Mouse (Mus musculus) testis, postnatal 10 days (tissue): ENCODE measurements at regions not wholly inside any gene's neighbourhood (a gene's known extent, or its start where the extent isn't known, plus 50 kb on each side); places are given as distances from the start of the nearest gene placed in this dataset.

ENCODE experiments used
- DNase-seq: peaks from one replicate; pipeline ENCODE4 v3.0.0; 2021; ENCODE audit warnings: low spot score

DNA sequence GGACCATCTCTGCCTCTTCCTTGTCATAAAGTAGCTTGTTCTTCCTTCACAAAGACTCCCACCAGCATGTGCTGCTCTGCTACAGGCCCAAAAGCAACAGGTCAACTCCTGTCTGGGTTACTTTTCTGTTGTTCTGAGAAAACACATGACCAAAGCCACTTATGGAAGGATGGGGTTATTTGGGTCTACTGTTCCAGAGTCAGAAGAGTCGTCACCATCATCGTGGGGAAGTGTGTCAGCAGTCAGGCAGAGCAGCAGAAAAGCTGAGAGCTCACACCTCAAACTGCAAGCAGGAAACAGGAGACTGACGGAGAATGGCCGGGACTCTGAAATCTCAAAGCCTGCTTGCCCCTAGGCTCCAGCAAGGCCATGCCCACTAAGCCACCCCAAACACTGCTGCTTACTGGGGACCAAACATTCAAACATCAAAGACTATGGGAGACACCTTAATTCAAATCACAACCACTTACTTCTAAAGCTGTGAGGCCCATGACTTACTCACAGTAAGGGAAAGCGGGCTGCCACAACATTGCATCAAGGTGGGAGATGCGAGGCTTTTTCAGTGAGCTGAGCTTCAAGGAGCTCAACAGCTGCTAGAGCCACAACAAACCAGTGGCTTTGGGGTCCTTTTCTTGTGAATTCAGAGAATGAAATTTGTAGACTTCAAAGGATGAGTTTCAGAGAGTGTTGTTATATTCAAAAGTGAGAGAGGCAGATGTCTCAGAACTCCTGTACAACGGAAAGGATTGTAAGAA, 96.6 kb upstream of the Hs6st1 start:
- no peak for DNase-seq

DNA sequence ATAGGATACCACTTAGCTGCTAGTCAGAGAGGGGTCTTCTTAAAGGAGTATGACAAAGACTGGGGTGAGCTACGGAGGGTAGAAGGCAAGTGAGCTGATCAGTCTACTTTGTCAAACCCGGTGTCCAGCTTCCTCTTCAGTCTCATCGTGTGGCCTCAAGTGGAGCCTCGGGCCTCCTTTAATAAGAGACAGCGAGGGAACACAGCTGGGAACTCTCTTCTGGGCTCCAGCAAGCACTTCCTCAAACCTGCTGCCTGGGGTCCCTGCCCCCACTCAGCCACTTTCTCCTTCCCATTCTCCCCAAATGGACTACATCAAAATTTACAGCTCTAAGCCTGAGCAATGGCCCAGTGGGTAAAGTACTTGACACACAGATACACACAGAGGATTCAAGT, 96.0 kb upstream of the Hs6st1 start:
- DNase-seq = no peak

DNA sequence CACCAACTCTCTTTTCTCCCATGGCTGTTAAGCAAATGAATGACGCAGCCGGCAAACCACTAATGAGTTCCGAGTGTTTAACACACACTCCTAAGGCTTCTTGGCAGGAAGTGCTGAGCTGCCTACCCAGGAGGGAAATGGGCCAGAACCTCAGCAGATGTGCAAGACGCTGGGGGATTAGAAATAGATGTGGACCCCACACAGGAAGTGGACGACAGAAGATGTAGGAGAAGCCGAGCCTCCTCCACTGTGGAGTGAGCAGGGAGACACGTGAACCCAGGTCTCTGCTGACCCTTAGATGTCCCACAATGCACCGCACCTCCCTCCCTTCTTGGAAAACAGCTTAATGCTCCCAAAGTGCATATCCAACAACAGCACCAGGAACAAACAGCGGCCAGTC, 94.8 kb upstream of the Hs6st1 start:
- DNase-seq = no peak

DNA sequence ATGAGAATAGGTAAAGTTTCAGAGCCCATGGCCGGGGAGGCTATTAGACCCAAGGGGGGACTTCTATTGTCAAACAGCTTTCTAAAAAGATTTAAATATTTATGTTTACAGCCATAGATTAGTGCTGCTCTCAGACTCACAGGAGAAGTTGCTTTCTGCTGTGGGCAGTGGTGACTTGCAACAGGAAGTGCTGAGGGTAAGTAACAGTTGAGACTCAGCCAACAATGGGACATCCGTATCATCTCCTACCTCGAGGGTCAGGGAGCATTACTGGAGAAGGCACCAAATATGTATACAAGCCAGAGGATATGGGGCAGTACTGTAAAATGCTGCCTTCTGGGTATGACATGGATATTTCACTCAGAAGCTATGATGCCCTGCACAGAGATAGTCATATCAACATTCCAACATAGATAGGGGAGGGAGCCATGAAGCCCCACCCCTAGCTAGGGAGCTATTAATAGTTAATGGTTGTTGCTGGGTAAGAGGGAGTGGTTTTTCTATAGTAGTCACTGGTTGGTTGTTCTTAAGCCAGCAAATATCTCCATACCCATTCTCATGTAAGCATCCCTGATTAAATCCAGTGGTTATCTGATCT, 92.5 kb upstream of the Hs6st1 start:
- no peak for DNase-seq

DNA sequence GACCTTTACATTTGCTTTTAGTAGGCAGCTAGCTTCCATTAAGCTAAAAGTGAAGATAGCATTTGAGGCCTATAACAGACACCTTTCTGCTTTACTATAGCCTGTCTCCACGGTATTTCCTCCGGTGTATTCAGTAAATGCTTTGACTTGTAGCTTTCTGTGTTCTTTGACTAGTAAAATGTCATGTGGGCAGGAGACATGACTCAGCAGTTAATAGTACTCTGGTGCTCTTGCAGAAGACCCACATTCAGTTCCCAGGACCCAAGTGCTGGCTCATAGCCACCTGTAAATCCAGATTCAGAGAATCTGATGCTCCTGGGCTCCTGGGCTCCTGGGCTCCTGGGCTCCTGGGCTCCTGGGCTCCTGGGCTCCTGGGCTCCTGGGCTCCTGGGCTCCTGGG, 91.7 kb upstream of the Hs6st1 start:
- DNase-seq = no peak

DNA sequence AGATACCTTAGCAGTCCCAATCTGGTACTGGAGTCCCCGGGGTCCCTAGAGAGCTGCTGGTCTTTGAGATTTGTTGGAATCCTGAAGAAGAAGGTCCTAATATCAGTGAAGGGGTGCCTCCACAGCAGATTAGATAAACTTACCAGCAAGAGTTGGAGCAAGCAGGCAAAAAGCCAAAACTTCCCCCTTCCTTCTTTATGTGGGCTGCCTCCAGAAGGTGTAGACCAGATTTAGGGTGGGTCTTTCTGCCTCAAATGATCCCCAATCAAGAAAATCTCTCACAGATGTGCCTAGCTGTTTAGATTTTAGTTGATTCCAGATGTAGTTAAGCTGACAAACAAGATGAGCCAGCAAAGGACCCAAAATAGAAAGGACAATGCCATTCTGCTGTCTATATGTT, 90.1 kb upstream of the Hs6st1 start:
- DNase-seq = no peak

DNA sequence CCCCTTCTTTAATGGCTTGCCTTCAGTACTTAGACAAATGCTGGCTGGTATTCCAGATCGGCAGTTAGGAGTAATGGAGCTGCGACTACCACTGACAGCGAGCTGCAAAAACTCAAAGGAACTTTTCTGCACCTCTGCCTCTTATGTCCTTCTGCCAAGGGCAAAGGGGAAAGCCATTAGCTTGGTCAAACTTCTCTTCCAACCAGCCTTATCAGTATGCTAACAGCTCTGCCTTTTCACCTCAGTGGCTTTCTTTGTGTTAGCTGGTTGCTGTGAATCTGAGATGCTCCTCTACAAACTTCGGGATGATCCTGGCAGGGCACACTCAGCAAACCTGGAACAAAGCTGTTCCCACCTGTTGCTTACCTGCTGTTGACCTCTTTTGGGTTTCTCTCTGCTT, 89.4 kb upstream of the Hs6st1 start:
- no peak for DNase-seq

DNA sequence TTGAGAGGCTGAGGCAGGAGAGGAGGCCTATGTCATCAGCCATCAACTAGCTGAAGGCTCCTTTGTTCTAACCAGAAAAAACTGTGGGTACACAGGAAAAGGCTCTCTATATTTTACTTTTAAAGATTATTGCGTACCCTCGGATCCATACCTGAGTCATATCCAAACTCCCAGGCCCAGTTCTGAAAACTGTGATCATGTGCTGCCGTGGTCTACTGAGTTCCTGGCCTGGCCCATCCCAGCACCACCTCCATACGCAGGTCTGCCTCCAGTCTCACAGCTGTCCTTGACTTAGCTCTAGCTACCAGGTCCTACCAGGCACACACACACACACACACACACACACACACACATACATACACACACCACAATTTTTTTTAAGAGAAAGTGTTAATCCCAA, 87.0 kb upstream of the Hs6st1 start:
- DNase-seq = no peak

DNA sequence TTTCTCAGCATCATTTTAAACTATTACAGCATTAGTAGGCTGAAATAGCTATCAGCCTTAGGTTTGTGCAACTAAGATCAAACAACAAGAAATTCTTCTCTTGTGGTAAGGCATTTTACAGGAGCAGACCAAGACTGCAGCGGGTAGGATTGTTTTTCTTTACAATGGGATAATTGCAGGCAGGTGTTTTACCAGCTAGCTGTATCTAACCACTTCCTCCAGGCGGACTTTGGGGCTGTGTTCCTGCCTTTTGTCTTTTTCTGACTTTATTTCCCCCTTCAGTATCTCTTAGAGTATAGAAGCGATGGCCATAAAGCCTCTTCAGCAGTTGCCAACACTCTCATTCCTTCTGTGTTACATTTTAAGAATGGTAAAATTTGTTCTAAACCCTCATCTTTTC, 84.8 kb upstream of the Hs6st1 start:
- no peak for DNase-seq

DNA sequence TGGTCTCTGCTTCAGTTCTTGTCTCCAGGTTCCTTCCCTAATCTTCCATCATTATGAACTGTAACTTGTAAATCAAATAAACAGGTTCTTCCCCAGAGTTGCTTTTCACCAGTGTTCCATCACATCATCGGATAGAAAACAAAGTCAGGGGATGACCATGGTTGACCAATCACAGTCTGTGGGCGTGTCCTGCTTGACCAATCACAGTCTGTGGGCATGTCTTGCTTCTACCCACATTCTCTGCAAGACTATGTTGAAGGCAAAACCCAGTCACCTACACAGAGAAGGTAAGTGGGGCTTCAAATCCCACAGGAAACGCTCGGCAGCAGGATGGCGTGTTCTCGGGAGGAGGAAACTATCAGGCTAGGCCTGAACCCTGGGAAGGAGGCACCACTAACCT, 82.9 kb upstream of the Hs6st1 start:
- DNase-seq = no peak

DNA sequence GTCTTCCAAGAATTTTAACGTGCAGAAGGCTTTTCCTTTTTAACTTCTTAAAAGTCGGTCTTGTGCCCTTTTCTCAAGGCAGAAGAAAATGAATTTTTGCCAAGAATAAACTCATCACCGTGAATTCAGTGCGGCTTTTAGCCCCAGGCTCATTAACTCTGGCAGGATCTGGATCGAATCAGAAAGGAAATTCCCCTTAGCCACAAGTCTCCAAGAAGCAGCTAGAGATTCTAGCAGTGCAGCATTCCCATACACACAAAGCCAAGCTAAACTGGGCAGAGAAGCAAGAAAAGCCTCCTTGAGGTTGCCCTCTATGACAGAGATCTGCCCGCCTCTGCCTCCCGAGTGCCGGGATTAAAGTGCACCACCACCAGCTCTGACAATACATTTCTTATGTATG, 81.5 kb upstream of the Hs6st1 start:
- no peak for DNase-seq

DNA sequence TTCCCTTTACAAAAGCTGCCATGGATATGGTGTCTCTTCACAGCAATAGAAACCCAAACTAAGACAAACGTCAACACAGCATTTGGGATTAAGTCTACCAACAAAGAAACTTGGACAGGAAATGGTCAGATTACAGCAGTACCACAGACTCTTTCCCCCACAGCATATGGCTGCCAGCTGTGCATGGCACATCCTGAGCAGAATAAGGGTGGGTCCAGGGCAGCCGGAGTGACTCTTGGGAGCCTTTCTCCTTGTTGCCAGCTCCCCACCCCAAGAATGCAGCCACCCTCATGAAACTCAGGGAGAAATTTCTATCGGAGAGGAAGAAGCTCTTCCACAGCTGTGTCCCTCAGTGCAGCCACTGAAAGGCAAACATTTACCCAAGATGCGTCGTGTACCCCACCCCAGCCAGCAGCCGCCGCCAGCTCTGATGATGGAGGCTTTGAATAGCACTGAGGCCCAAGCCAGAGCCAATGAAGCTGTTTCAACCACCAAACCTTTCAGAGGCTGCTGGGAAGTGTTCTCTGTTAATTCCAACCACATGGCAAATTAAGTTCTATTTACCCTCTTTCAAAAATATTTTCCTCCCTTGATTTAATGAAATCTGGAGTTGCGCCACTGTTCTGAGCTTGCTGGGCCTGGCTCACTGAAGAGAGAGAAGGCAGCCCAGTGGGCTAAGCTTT, 75.8 kb upstream of the Hs6st1 start:
- DNase-seq = no peak

DNA sequence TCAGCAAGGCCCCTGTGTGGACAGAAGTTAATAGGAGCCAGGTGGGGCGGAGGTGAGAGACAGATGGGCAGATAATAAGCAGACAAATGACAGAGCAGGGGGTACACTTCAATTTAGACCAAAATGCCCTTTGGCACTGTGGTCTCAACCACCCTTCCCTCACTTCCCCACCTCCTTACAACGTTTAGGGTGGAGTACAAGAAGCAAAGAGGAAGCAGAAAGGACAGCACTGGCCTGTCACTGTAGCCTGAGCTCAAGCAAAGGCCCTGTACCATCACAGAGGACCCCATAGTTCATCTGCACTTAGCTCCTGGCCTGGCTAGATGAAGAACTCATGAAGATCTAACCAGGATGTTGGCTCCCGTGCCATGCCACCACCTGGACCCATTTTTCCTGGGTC, 75.3 kb upstream of the Hs6st1 start:
- DNase-seq = no peak

DNA sequence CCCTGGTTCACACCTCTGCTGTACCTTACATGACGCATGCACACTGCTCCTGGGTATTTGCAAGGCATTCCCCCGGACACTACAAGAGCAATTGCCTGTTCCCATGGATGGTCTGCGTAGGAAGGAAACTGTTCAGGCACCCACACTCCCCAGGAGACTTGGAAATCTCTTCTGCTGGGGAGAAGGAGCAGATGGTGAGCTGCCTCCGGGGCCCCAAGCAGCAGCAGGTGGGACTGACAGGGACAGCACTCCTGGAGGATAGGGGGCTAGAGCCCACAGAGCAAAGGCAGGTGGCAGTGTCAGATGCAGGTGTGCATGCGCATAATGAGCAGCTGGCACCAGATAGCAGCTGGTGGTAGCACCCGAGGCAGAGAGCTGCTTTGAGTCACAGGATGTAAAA, 72.5 kb upstream of the Hs6st1 start:
- no peak for DNase-seq

DNA sequence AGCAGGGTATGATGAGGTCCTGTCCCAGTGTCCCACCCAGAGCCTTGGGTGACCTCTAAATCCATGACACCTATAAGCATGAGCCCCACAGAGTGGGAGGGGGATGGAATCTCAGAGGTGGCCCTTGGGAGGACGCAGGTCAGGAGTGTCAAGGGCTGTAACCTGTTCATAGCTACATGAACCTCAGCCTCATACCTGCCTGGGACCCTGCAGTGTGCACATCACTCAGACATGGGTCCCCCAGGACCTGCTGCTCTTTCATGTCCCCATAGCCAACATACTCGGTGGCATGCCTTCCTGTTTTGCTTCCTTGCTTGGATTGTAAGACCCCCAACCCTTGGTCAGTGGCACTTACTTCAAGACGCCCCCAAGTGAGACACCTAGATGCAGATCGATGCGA, 66.9 kb upstream of the Hs6st1 start:
- DNase-seq = no peak

DNA sequence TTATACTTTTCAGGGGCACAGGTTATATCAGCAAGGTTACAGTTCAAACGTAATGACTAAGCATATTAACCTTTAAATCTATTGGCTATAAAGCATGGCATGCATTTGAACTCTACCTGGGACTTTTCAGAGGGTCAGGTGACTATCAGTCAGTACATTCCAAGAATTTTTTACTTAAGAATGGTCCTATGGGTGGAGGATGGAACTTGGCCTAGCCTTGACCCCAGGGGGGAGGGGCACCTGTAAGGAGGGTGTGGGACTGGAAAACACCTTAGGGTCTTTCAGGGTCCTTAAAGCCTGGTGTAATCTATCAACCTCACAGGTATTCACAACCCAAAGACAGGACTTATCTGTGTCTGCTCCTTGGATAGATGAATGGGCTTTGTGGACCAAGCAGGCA, 66.4 kb upstream of the Hs6st1 start:
- DNase-seq = no peak

DNA sequence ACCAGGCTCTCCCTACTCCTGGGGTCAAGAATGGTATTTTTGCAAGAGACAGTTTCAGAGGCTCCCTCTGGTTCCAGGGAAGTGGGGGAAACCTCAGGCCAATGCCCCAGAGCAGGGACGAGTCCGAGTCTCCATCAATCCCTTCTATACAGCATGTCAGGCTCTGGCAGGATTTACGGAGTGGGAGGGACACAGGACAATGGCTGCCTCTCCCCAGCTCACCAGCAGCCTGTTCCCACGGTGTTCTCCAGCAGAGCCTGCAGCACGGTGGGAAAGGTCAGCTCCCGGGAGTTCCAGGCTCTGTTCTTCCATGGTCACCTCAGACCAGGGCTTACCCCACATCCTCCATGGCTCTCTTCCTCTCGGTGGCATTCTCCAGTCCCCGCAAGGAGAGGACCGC, 64.6 kb upstream of the Hs6st1 start:
- no peak for DNase-seq

DNA sequence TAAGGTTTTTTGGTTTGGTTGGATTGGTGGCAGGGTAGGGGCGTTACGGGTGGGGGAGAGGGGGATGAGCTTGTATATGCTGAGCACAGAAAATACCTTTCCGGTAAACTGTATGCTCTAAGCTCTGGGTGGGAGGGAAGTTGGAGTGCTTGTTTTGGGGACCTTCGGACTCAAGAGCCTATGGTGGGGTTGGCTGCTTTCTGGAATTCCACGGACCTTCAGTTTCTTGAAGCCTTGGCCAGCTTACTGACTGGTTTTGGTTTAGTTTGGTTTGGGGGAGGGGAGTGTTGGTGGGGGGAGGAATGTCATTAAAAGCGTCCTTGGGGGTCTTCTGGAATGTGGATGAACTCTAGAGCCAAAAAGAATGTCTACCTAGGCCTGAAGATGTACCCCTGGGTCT, 59.6 kb upstream of the Hs6st1 start:
- no peak for DNase-seq

DNA sequence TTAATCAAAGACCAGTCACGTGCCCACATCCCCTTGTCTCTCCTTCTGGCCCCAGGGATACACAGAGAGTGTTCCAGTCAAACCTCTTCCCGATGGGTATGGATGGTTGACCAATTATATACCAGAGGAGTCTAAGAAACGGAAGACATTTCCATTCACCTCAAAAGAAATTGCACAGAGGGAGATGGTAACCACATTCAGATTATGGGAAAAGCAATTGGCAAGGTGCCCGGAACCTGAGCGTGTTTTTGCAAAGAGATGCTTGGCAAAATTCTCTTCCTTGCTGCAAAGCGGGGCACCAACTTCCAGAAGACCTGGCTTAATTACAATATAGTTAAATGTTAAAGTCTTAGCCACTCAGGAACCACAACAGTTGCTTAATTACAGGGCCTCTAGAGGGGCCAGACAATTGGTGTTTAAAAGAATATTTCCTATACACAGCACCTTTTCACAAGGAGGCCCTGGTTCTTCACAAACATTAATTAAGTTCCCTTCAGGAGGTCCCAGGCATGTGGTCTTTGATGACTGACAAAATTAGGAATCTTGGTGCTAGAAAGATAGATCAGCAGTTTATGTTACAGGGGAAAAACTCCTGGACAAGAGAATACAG, 59.1 kb upstream of the Hs6st1 start:
- DNase-seq = peak; percentile 65

DNA sequence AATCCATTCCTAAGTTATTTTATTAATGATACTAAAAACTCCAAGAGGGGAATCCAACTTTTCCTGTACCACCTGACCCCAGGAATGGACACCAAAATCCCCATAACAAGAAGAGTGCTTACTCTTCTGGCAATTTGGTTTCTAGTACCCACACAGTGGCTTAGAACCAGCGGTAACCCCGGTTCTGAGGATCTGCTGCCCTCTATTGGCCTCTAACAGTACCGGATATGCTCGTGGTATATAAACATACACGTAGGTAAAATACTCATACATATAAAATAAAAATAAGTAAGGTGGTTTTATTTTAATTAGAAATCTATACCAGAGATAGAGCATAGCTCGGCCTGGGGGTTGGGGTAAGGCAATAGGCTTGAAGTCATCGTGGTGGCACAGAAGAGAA, 58.0 kb upstream of the Hs6st1 start:
- DNase-seq = no peak

DNA sequence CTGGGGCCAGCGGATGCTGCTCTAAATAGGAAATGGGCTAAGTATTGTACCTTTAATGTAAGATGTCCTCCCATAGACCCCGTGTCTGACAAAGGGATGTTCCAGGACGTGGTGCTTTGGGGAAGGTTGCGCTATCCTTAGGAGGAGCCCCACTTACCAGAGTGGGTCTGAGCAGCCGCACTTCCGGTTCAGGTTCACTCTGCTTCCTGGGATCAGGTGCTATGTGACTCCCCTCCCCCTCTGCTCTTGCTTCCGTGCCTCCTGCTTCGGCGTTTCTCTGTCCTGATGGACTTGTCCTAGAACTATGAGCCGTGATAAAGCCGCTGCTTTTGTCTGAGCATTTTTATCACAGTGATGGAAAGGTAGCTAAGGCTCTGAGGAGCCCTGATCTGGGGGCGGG, 57.4 kb upstream of the Hs6st1 start:
- no peak for DNase-seq

DNA sequence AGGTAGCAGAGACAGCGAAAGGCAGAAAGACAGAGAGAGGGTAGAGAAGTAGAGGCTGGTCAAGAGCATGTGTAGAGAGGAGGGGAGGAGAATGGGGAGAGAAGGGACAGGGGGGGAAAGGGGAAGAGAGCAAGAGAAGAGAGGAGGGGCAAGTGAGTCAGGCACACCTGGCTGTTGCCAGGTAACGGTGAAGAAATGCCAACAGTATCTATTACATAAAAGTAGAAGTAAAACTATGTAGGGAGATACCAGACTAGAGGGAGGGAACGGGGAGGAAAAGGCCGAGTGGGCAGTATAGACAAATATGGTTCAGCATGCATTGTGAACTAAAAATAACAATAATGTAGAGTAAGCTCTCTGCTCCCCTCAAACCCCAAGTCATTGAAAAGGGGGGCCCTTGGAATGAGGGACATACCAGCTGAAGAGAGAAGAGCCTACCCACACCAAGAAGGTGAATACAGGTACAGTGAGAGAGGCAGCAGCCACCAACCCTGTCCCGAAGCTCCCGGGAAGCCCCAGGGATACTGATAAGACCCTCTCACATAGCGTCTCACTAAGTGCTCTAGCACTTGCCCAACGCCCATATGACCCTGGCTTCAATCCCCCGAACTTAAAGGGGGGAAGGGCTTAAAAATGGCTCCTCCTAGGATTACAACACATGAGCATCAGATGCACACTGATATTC, 56.0 kb upstream of the Hs6st1 start:
- DNase-seq = no peak
